Mouse (Mus musculus) CH12.LX (cell line): ENCODE results near the gene Unc5cl.

Experiments
- ETS1 ChIP-seq: conservative IDR thresholded peaks from 2 replicates; pipeline ENCODE4 v1.6.1; 2012; ENCODE audit warnings: low read depth, mild to moderate bottlenecking, inconsistent platforms, low read length, improper control_type of control experiment, moderate library complexity
- JUN ChIP-seq: IDR thresholded peaks from 2 replicates; pipeline ENCODE4 v1.6.1; 2011; ENCODE audit warnings: low read depth, mild to moderate bottlenecking, low read length, improper control_type of control experiment, moderate library complexity; ENCODE audit not compliant: insufficient read depth
- POLR2A ChIP-seq: IDR thresholded peaks from 2 replicates; pipeline ENCODE4 v1.6.1; 2011; ENCODE audit warnings: low read depth, mild to moderate bottlenecking, improper control_type of control experiment, low read length
- TCF12 ChIP-seq: IDR thresholded peaks from 2 replicates; pipeline ENCODE4 v1.6.1; 2014; ENCODE audit warnings: low read depth, mild to moderate bottlenecking, inconsistent platforms, low read length, improper control_type of control experiment
- UBTF ChIP-seq: IDR thresholded peaks from 2 replicates; pipeline ENCODE4 v1.6.1; 2012; ENCODE audit warnings: low read depth, mild to moderate bottlenecking, inconsistent platforms, low read length, improper control_type of control experiment, moderate library complexity

DNA sequence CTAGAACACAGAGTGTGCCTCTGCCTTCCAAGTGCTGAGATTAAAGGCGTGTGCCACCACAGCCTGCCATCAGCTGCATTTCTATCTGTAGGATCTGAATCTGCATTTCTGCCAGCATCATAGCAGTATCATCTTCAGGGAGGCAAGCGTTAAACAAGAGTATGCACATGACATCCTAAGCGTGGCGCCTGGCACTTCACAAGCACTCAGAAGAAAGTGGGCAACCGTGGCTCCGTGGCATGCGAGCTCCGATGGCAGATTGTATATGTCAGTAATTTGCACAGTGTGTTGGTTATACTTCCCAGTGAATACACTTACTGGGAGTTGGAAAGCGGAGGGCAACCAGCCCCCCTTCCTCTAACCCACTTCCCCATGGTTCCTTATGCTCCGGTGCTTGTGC lies 25.3 kb downstream of the Unc5cl start:
- TF ChIP-seq ETS1, result no peak
- no peak for TF ChIP-seq TCF12
- no peak for TF ChIP-seq JUN
- TF ChIP-seq POLR2A, result no peak
- TF ChIP-seq UBTF, result no peak
